Mouse (Mus musculus): ENCODE measurements around the gene Cnot8. TPM values are rescaled to one million over a fixed set of nuclear protein-coding genes. Genes with fewer than 3 reads are reported as not detected.
A peak's percentile ranks its signal among the peaks of the same experiment; 100 is the strongest.
"Not testable (repeated sequence)": the region's sequence is repeated elsewhere in the genome, so short reads cannot be mapped to it uniquely, and the experiment has no call there.

Gene Cnot8
- polyA plus RNA-seq, 1 experiment from 2014 or later: 89.1 TPM

- H3K27ac ChIP-seq (ENCODE audit: low read depth, low read length): no peak overlapping the region
- H3K4me2 ChIP-seq (replicated peaks; ENCODE audit: low read depth, low read length): peak overlapping the region; percentile 32
- peak overlapping the region; percentile 23 for H3K9ac ChIP-seq (ENCODE audit: low read depth, low read length)
- WGBS: 36% methylated on average over 4 of the region's 4 CpGs
- H3K27me3 ChIP-seq (ENCODE audit: control insufficient read depth, insufficient read depth, low read length): no peaks in the 10 kb centered on the region
- H3K36me3 ChIP-seq (ENCODE audit: control insufficient read depth, insufficient read depth, low read length): no peaks in the 10 kb centered on the region
- ATAC-seq (ENCODE audit: low FRiP score, low TSS enrichment): no peak
- peak overlapping the region; percentile 14; the same call in 1 of the 2 replicates for H3K4me3 ChIP-seq (ENCODE audit: low read length)
- H3K4me1 ChIP-seq (ENCODE audit: control insufficient read depth, insufficient read depth, low read length): peaks cover 14% of the 10 kb centered on the region
- H3K9me3 ChIP-seq (ENCODE audit: control insufficient read depth, low read length): no peaks in the 10 kb centered on the region
Observed at GRCm38 (mm10) chr11:58092541-58092940, 11.4 kb upstream of the Cnot8 start.

GRCm38 (mm10) chr11:58093021-58093528 is 10.9 kb upstream of the Cnot8 start, which contains the start of gene Gm12248:
Gm12248 (minus strand) TSS chr11:58093134.
- H3K4me1 ChIP-seq (ENCODE audit: control insufficient read depth, insufficient read depth, low read length): peaks cover 14% of the 10 kb centered on the region
- no peak within 1 kb of the TSS for H3K27ac ChIP-seq (ENCODE audit: low read depth, low read length)

DNA sequence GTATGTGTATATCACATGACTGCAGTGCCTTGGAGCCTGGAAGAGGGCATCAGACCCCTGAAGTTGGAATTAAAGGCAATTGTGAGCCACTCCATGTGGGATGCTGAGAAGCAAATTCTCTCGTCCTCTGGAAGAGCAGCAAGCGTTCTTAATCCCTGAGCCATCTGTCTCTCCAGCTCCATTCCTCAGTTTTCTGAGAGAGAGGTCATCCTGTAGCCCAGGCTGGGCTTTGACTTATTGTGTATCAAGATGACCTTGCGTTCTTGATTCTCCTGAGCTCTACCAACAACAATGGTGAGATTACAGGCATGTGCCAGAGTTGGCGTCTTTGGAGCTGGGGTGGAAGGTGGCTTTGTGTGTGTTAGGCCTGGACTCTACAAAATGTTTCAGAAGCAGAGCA is 9.2 kb upstream of the Cnot8 start:
- Histone ChIP-seq H3K27me3 (ENCODE audit: control insufficient read depth, insufficient read depth, low read length) (0 out of 2 replicates have a peak, but pooled peaks cover 2% of the 10 kb centered on the region), H3K4me1 (ENCODE audit: control insufficient read depth, insufficient read depth, low read length) (peaks cover 14% of the 10 kb centered on the region), H3K9me3 (ENCODE audit: control insufficient read depth, low read length) (no peaks in the 10 kb centered on the region), H3K9ac (ENCODE audit: low read depth, low read length) (no peak overlapping the region), H3K4me2 (replicated peaks; ENCODE audit: low read depth, low read length) (no peak overlapping the region), H3K27ac (ENCODE audit: low read depth, low read length) (no peak overlapping the region), H3K4me3 (ENCODE audit: low read length) (no peak overlapping the region), H3K36me3 (ENCODE audit: control insufficient read depth, insufficient read depth, low read length) (no peaks in the 10 kb centered on the region)
- no peak for ATAC-seq (ENCODE audit: low FRiP score, low TSS enrichment)
- whole genome bisulfite sequencing: 82% methylated on average over 4 of the region's 4 CpGs

More at GRCm38 (mm10) chr11:58093021-58093528, 10.9 kb upstream of the Cnot8 start, which contains the start of gene Gm12248:
- H3K27me3 ChIP-seq (ENCODE audit: control insufficient read depth, insufficient read depth, low read length): 0 out of 2 replicates have a peak, but pooled peaks cover 2% of the 10 kb centered on the region
- peak within 1 kb of the TSS; percentile 23 for H3K9ac ChIP-seq (ENCODE audit: low read depth, low read length)
- ATAC-seq (ENCODE audit: low FRiP score, low TSS enrichment): peak; percentile 74
- H3K4me3 ChIP-seq (ENCODE audit: low read length): peak within 1 kb of the TSS; percentile 14; the same call in 1 of the 2 replicates
- WGBS: 15% methylated on average over 12 of the region's 12 CpGs
- H3K36me3 ChIP-seq (ENCODE audit: control insufficient read depth, insufficient read depth, low read length): no peaks in the 10 kb centered on the region
- H3K4me2 ChIP-seq (replicated peaks; ENCODE audit: low read depth, low read length): peak within 1 kb of the TSS; percentile 32
- no peaks in the 10 kb centered on the region for H3K9me3 ChIP-seq (ENCODE audit: control insufficient read depth, low read length)

GRCm38 (mm10) chr11:58095561-58095960 is 8.4 kb upstream of the Cnot8 start:
- H3K27ac ChIP-seq (ENCODE audit: low read depth, low read length): no peak overlapping the region
- H3K27me3 ChIP-seq (ENCODE audit: control insufficient read depth, insufficient read depth, low read length): 0 out of 2 replicates have a peak, but pooled peaks cover 2% of the 10 kb centered on the region
- H3K4me3 ChIP-seq (ENCODE audit: low read length): no peak overlapping the region
- 96% methylated on average over 1 of the region's 1 CpGs for WGBS
- no peaks in the 10 kb centered on the region for H3K9me3 ChIP-seq (ENCODE audit: control insufficient read depth, low read length)
- ATAC-seq (ENCODE audit: low FRiP score, low TSS enrichment): no peak
- H3K4me1 ChIP-seq (ENCODE audit: control insufficient read depth, insufficient read depth, low read length): peaks cover 14% of the 10 kb centered on the region
- H3K4me2 ChIP-seq (replicated peaks; ENCODE audit: low read depth, low read length): no peak overlapping the region
- no peaks in the 10 kb centered on the region for H3K36me3 ChIP-seq (ENCODE audit: control insufficient read depth, insufficient read depth, low read length)
- H3K9ac ChIP-seq (ENCODE audit: low read depth, low read length): no peak overlapping the region

DNA sequence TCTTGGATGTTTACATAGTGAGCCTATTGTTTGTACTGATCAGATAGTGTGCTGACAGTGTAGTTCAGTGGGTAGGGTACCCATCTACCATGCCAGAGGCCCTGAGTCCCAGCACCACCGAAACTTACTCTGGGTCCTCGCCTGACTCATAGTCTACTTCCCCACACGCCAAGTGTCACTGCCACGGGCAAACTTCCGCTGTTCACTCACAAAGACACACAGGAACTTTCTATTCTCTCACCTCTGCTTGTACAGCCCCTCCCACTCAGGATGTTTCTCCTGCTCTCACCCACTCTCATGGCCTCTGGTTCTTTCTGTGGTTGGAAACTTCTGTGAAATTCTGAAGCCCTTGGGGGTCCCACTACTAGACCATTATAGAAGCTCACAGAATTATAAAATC is 7.8 kb upstream of the Cnot8 start:
- no peak overlapping the region for H3K4me3 ChIP-seq (ENCODE audit: low read length)
- no peak overlapping the region for H3K9ac ChIP-seq (ENCODE audit: low read depth, low read length)
- no peaks in the 10 kb centered on the region for H3K9me3 ChIP-seq (ENCODE audit: control insufficient read depth, low read length)
- WGBS: 69% methylated on average over 5 of the region's 5 CpGs
- no peak for ATAC-seq (ENCODE audit: low FRiP score, low TSS enrichment)
- H3K27me3 ChIP-seq (ENCODE audit: control insufficient read depth, insufficient read depth, low read length): 0 out of 2 replicates have a peak, but pooled peaks cover 2% of the 10 kb centered on the region
- no peak overlapping the region for H3K4me2 ChIP-seq (replicated peaks; ENCODE audit: low read depth, low read length)
- peaks cover 14% of the 10 kb centered on the region for H3K4me1 ChIP-seq (ENCODE audit: control insufficient read depth, insufficient read depth, low read length)
- H3K27ac ChIP-seq (ENCODE audit: low read depth, low read length): no peak overlapping the region
- H3K36me3 ChIP-seq (ENCODE audit: control insufficient read depth, insufficient read depth, low read length): no peaks in the 10 kb centered on the region

DNA sequence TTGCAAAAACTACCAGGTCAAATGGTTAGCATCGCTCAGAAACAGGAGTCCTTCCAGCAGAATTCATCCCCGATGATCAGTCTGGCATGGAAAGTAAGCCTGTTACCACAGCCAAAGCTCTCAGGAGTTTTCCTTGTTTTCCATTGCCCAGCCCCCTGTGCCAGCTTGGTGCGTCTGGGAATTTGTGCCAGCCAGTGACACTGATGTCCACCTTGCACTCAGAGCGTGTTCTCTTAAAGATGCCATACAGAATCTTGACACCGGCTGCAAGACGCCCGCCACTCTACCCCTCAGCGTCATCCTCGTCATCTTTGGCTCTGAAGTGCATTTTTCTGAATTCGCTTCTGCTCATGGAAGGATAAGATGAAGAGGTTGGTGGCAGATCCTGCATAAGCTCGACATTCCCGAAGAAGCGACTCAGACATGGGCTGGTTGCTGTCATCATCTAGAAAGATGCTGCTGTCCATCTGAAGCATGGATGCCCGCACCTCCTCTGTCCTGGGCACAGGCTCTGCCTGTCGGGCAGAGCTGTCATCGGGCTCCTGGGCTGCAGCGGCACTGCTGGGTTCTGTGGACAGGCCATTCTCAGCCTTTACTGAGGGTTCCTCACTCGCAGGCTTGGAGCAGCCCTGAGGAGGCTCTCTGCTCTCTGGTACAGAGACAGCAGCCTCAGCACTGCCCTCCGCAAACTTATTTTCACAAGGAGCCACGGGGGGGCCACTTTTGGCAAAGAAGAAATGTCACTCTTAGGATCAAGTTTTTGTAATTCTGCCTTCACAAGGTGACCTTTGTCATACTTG is 6.9 kb upstream of the Cnot8 start:
- Histone ChIP-seq H3K4me2 (replicated peaks; ENCODE audit: low read depth, low read length) (peak overlapping the region; percentile 81), H3K36me3 (ENCODE audit: control insufficient read depth, insufficient read depth, low read length) (no peaks in the 10 kb centered on the region), H3K4me1 (ENCODE audit: control insufficient read depth, insufficient read depth, low read length) (peaks cover 14% of the 10 kb centered on the region), H3K9ac (ENCODE audit: low read depth, low read length) (peak overlapping the region; percentile 51), H3K27me3 (ENCODE audit: control insufficient read depth, insufficient read depth, low read length) (0 out of 2 replicates have a peak, but pooled peaks cover 2% of the 10 kb centered on the region), H3K4me3 (ENCODE audit: low read length) (peak overlapping the region; percentile 41), H3K27ac (ENCODE audit: low read depth, low read length) (no peak overlapping the region), H3K9me3 (ENCODE audit: control insufficient read depth, low read length) (no peaks in the 10 kb centered on the region)
- ATAC-seq (ENCODE audit: low FRiP score, low TSS enrichment): no peak
- 50% methylated on average over 20 of the region's 20 CpGs for WGBS

DNA sequence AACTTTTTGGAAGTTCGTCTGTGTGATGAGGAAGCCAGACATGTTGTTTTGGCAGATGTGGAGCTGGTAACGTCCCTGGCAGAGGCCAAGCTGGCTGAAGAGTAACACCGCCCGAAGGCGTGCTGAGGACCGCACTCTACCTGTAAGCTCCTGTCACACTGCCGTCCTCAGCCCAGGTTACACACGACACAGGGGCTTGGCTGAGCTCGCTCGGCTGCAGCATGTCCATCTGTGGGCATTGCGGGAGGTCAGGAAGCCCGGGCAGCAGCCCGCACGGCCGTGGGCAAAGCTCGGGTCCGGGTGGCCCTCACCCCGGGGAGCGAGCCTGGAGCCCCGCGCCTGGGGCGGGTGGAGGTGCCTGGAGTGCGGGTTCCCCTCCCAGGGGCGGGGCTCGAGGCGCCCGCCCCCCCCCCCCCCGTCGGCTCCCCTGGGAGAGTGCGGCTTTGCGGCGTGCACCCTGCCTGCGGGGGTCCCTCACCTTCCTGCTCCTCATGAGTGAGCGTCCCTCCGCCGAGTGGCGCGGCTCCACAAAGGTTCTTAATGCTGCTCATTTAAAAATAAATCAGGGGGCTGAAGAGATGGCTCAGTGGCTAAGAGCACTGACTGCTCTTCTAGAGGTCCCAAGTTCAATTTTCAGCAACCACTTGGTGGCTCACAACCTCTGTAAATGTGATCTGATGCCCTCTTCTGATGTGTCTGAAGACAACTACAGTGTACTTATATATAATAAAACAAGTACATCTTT is 6.2 kb upstream of the Cnot8 start:
- Histone ChIP-seq H3K9me3 (ENCODE audit: control insufficient read depth, low read length) (no peaks in the 10 kb centered on the region), H3K4me1 (ENCODE audit: control insufficient read depth, insufficient read depth, low read length) (peaks cover 9% of the 10 kb centered on the region), H3K27me3 (ENCODE audit: control insufficient read depth, insufficient read depth, low read length) (0 out of 2 replicates have a peak, but pooled peaks cover 2% of the 10 kb centered on the region), H3K4me2 (replicated peaks; ENCODE audit: low read depth, low read length) (peak overlapping the region; percentile 81), H3K9ac (ENCODE audit: low read depth, low read length) (peak overlapping the region; percentile 51), H3K27ac (ENCODE audit: low read depth, low read length) (no peak overlapping the region), H3K36me3 (ENCODE audit: control insufficient read depth, insufficient read depth, low read length) (no peaks in the 10 kb centered on the region), H3K4me3 (ENCODE audit: low read length) (peak overlapping the region; percentile 41)
- WGBS: 1% methylated on average over 30 of the region's 38 CpGs
- ATAC-seq (ENCODE audit: low FRiP score, low TSS enrichment): peak; percentile 50; the same call in 1 of the 2 replicates

- H3K4me3 ChIP-seq (ENCODE audit: low read length); H3K4me2 ChIP-seq (replicated peaks; ENCODE audit: low read depth, low read length); H3K27ac ChIP-seq (ENCODE audit: low read depth, low read length); H3K9me3 ChIP-seq (ENCODE audit: control insufficient read depth, low read length); H3K27me3 ChIP-seq (ENCODE audit: control insufficient read depth, insufficient read depth, low read length); H3K4me1 ChIP-seq (ENCODE audit: control insufficient read depth, insufficient read depth, low read length); ATAC-seq (ENCODE audit: low FRiP score, low TSS enrichment); H3K36me3 ChIP-seq (ENCODE audit: control insufficient read depth, insufficient read depth, low read length); H3K9ac ChIP-seq (ENCODE audit: low read depth, low read length): not testable (repeated sequence)
- 61% methylated on average over 5 of the region's 5 CpGs for WGBS
Observed at GRCm38 (mm10) chr11:58098366-58098720, 5.6 kb upstream of the Cnot8 start.

All from kidney, embryonic 14.5 days (tissue).